Mouse (Mus musculus) erythroid progenitor cell, adult 5-6 weeks (primary cell): ENCODE measurements around the gene Rab3gap1. TPM values are rescaled to one million over a fixed set of nuclear protein-coding genes. Genes with fewer than 3 reads are reported as not detected.

Experiments
- ATAC-seq: replicated peaks from 2 replicates; pipeline ENCODE4 v1.8.0; 2016; ENCODE audit warnings: moderate number of reproducible peaks, mild to moderate bottlenecking, moderate TSS enrichment, inconsistent platforms; ENCODE audit not compliant: poor library complexity, low FRiP score, severe bottlenecking
- total RNA-seq, 2 experiments: library from RNA; stranded (forward) in 1 of 2; stranded (reverse) in 1 of 2; fragments of 150-400 nt in 1 of 2; fragments of 186-747, 209-891 nt in 1 of 2; gene quantifications; 2 replicates each; pipeline versions ENCODE4 v1.2.3 to v1.2.4; 2015 to 2017; ENCODE audit warnings: low replicate concordance in 2 of 2

Rab3gap1 gene
- 7.9 and 20.5 TPM in 2 replicates for total RNA-seq (2015; ENCODE audit: low replicate concordance)
- 17.3 and 19.6 TPM in 2 replicates for total RNA-seq (2017; ENCODE audit: low replicate concordance)

DNA sequence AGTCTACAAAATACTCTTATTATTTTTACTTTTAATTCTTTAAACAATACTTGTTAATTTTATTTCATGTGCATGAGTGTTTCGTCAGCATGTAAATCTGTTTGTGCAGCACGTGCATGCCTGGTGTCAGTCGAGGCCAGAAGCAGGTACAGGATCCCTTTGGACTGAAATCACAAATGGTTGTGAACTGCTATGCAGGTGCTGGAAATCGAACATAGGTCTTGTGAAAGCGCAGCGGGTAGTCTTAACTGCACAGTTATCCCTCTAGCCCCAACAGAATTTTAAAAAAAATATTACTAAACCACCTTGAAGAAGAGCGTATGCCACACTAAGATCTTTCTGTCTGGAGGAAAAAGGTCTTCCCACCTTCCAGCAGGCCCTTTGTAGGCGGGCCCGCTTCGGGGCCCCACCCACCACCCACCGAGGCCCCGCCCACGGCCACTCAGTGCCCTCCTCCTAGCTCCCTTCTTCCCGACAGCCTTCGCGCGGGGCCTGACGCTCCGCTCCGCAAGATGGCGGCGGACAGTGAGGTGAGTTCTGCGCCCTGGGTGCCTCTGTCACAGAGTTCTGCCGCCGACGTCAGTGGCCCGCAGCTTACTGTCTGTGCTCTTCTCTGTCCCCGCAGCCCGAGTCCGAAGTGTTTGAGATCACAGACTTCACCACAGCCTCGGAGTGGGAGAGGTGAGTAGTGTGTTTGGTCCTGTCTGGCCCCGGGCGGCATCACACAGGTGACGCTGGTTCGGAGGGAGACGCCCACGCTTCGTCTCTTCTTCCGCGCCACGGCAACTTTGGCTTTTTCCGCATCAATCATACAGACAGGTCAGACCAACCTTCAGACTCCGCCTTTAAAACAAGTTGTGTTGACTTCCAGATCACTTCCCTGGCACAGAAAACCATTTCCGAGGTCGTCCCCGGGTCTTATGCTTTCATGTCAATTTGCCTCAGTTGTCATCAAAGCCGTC is at the start of gene Rab3gap1:
TSS of gene Rab3gap1 (plus strand) at position 474 of the 962 bp plus-strand sequence.
- peak; percentile 99 for ATAC-seq

DNA sequence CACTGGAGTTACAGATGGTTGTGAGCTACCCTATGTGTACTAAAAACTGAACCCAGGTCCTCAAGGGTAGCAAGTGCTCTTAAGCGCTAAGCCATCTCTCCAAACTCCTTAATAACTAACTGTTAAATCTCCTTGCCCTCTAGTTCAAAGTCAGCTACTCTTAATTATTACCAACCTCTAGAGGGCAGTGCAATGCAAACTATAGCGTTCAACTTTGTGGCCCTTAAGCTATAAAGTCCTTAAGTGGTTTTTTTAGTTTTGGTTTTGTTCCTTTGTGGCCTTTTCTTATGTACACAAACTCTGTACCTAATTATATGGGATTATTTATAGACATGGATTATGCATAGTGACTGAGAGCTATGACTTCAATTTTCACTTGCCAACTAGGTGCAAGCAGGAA is 41.2 kb upstream of the Rab3gap1 start:
- ATAC-seq, result 0 out of 2 replicates have a peak, but pooled peaks have one; percentile 59

DNA sequence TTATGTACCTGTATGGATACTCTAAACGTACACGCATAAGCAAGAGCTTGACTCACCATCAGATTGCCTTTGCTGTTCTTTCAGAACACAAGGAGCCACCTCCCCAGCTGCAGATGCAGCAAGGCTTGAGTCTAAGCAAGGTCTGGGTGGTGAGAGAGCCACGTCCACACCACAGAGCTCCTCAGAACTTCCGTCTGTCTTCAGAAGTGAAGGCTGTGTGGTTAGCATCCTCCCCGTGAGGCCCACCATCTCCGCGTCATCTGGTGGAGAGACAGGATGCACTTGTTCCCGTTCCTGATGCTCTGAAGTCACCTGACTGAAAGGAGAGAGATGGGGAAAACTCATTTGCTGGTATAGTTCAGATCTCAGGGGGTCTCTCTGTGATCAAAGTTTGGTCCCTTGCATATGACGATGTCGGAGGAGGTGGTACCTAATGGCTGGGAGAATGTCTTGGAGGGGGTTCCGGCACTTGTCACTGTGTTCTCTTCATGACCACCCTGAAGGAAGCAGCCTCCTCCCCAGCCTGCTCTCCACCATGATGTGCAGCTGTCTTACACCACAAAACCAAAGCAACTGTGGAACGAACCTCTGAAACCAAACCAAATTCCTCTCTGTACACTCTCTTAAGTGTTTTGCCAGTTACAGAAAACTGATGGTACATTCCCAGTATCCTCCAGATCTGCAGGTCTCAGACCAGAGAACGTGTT is 38.2 kb upstream of the Rab3gap1 start:
- no peak for ATAC-seq

DNA sequence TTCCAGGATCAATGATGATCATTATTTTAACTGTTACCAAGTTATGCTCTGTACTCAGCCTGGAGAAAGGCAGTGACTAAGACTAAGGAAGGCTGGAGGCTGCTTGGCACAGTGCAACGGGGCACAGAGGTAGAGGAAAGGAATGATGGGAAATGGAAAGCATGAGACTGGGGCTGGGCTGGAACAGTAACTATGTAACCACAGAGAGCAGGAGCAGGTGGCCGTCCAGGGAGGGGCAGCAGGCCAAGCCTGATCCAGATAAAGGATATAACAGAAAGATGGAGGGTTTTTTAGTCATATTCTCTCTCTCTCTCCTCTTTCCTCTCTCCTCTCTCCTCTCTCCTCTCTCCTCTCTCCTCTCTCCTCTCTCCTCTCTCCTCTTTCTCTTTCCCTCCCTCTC is 34.9 kb upstream of the Rab3gap1 start:
- no peak for ATAC-seq

DNA sequence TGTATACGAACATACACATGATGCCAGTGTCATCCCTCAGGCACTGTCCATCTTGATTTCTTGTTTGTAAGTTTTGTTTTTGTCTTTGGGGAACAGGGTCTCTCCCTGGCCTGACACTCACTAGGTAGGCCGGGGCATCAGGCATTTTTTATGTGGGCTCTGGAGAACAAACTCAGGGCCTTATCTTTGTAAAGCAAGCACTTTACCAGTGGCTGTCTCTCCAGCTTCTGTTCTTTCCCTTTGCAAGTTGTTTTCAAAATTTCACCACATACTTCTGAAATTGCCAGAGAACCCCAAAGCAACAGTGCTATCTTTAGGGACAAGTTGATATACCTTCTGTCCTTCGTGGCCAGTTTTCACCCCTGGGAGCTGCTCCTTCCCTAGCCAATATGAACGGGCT is 34.4 kb upstream of the Rab3gap1 start:
- ATAC-seq, result no peak

DNA sequence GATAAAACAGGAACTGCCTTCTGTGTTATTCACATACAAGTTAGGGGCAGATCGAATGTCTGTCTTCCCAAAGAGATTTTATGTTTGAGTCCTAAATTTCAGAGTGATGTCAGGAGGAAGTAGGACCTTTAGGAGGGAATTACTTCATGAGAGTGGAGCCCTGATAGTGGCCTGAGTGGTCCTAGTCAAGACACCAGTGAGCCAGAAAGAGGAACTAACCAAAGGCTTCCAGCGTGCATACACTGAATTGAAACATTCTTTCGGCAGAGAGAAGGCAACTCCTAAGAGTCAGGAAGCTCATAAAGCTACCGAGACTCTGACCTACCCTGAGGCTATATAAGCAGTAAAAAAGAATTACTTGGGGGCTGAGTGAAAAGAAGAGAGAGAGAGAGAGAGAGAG is 32.0 kb upstream of the Rab3gap1 start:
- no peak for ATAC-seq

DNA sequence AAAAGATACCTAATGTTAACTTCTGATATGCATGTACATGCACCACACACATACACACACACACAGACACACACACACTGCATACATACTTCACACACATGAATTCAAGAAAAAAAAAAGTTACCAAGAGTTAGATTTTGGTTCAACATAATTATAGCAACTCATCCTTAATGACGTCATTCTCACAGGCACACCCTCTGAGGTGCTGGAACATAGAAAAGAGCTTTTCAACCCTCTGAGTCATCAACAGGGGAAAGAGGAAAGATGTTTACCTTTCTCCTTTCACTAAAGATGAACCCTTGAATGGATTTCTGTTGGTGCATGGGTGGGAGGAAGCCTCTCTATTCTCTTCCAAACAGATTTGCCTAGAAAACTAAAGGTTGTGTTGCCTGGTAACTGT is 30.0 kb upstream of the Rab3gap1 start:
- ATAC-seq, result no peak

DNA sequence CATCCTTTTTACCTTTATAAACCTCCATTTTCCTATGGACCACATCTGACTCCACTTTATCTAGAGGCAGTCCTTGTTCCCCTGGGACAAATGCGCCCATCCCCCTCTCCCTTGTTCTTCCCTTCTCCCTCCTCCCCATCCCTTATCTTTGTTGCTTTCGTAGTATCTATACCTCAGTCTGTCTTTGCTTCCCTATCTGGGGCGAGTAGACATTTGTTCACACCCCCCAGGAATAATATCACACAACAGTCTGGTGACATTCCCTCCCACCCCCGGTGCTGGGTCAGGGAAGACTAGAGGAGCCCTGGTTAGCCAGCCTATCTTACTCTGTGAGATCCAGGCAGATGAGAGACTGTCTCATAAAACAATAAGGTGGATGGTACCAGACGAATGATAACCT is 23.1 kb upstream of the Rab3gap1 start:
- ATAC-seq, result no peak

DNA sequence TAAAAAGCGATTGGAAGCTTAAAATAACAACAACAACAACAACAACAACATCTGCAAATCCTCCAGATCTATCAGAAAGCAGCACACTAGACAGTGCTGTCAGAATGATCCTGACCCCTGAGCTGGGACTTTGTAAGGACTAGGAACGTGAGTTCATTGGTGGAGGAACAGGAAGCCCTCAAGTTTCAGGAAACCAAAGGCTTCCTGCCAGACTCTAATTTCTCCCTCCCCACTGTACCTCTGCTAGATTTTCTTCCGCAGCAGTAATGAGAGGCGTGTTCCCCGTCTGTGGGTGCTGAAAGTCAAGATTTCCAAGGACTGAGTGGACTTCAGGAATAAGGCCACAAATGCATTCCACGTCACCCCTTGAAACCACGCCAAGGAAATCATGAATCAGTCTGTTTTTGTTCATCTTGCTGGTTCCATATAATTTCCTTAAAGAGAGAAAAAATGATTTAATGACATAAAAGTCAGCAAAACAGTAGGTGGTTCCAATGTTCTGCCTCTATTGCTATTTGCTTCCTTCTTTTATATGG is 18.4 kb upstream of the Rab3gap1 start:
- no peak for ATAC-seq

DNA sequence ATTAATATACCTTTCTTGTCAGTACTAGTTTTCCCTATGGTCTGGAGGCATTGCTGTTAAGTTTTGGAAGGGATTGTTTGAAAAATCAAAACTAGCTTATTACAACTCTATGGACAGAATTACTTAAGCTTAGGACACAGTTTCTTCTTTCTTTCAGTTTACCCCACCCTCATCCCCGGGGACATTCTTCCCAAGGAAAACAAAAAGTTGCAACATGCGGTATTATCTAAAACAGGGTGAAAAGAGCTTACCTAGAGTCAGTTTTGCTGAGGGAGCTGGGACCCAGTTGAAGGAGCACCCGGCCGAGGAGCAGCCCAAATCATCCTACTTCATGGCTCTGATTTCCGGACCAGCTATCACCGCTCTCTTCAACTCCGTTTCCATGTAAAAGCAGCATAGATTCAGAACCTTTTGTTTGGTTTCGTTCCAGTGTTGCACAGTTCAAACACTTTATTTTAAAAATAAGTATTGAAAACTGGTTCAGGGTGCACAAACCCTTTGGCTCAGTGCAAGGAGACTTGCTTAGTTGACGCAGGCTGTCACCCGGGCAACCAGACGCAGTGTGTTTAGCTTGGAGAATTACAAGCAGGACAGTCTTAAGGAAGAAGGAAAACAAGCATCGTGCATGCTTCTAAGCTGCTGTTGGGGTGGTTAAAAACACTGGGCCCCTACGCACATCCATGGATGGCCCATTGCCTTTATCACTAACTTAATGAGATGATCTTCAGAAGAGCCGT is 13.9 kb upstream of the Rab3gap1 start, which contains the start of gene Map3k19:
TSS of gene Map3k19 (minus strand) at position 546 of the 737 bp plus-strand sequence.
- no peak for ATAC-seq

DNA sequence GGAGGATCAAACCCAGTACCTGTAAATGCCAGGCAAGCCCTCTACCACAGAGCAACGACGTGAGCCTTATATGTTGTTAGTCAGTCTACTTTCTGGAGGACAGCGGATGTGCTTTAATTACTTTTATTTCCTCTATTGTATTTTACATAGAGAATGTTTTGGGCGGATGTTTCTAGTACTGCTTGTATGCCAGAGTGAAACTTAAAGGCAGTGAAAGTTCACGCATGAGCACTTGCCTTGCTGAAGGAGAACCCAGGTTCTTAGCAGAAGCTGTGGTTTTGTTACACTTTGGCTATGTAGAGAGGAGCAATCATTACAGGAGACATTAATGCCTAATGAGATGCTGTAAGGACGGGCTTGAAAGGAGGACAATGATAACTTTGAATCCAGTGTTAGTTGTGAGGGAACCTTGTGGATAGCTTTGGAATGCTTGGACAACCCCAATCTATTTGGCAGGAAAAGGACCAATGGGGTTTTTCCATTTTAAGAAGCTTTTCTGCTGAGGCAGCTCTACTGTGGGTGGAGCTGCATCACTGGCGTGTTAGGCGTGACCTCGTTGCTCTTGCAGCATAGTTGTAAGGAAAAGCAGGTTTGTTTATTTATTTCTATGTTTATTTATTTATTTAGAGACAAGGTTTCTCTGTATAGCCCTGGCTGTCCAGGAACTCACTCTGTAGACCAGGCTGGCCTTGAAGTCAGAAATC is 9.5 kb upstream of the Rab3gap1 start:
- no peak for ATAC-seq

DNA sequence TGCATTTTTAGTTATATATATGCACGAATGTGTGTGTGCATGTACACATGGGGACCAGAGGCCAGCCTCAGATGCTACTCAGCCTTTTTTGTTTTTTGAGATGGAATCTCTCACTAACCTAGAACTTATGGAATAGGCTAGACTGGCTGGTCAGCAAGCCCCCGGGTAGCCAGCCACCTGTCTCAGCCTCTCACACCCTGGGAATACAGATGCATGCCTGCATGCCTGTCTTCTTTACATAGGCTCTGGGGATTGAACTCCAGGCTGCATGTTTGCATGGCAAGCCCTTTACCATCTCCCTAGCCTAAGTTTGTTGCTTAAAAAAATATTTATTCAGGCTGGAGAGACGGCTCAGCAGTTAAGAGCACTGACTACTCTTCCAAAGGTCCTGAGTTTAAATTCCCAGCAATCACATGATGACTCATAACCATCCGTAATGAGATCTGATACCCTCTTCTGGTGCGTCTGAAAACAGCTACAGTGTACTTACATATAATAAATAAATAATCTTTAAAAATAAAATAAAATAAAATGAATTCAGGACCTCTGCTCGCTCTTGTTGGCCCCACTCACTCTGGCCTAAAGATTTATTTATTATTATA is 8.7 kb upstream of the Rab3gap1 start:
- no peak for ATAC-seq

DNA sequence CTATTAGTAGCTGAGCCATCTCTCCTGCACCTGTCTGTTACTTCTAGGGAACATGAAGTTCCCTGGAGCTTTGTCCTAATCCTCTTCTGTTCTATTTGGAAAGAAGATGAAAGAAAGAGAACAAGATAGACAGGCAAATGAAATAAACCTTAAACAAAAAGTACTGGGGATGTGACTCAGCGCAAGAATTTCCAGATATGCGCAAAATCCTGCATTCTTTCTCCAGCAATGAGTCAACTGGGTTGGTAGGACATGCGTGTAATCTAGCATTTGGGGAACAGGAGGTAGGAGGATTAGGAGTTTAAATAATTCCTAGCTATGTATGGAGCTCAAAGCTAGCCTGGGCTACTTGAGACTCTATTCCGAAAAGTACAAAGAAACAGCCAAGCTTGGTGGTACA is 8.1 kb upstream of the Rab3gap1 start:
- ATAC-seq, result no peak

DNA sequence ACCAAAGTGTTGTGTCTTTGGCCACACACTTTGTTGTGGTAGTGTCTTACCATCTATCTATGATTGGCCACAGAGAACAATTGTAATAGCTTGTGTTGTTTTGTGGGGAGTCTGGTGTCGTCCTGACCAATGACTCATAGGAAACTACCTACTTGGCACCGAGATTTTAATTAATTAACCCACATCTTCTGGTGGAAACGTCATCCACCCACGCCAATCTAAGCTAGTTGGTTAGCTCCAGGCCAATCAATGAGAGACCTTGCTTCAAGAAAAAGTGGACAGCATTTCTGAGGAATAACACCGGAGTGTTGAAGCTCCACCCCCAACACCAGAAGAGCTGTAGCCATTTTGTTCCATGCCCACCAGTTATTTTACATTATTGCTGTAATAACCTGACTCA is 6.7 kb upstream of the Rab3gap1 start:
- ATAC-seq, result no peak

DNA sequence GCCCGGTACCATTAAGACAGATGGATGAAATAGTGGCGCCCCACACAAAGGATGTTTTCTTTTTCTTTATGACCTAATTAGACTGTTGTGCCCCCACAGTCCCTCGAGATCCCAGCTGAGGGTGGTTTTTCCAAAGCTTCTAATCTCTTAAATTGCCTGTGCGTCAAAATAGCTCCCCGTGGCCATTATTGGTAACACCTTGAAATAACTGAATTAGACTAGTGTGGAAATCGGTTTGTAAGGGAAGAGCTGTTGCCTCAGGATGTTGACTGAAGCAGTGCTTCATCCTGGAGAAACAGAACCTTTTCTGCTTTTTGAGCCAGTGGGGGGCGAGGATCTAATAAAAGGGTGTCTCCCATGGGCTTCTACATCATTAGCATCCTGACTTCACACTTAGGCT is 4.8 kb upstream of the Rab3gap1 start:
- no peak for ATAC-seq

DNA sequence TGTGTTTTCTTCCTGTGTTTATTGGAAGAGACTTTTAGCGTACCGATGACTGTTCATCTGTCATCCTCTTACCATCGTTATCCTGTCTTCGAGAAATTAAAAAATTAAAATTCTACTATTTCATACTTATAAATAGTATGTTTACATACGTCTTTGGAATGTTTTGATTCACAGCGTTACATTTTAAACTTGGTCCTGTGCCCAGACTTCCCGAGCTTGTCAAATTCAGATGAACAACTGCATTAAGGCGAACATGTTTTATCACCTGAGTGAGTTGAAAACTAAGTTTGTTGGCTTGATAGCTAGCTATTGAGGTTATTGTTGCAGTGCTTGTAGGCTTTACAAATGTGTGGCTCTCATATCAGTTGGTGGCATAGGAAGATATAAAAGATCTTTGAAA is 703 bp downstream of the Rab3gap1 start:
- no peak for ATAC-seq

DNA sequence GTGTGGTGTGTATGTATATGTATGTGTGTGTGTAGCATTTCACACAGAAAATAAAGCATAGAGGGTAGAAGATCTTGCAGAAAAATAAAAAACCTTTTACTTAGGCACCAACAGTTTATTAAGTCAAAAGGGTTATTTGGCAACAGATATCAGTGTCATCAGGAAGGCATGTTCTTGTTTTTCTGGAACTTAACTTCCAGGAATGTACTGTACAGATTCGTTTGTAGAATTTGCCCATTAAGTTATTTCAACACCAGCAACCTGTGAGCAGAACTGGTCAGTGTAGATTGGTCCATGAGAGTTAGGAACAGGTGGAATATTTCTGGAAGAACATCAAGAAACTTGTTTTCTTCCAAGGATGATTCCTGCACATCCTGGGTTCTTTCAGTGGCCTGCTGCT is 30.8 kb downstream of the Rab3gap1 start:
- ATAC-seq, result no peak

DNA sequence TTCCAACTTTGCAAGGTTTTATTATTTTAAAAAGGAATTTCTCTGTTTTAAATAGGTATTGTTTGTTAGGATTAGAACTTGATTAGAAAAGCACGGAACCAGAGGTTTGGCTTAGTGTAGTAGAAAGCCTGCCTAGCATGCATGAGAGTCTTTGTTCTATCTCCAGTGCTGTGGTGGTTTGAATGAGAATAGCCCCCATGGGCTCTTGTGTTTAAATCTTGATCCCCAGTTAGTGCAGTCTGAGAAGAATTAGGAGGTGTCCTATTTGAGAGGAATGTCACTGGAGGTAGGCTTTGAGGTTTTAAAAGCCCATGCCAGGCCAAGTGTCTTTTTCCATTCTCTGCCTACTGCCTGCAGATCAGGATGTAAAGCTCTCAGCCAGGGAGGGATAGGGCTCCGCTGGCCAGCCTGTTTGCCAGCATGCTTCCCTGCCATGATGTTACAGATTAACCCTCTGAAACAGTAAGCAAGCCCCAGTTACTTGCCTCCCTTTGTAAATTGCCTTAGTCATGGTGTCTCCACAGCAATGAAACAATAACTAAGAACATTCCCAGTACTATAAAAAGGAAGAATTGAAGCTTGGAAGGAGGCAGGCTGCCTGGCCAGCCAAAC is 36.3 kb downstream of the Rab3gap1 start:
- ATAC-seq, result no peak

DNA sequence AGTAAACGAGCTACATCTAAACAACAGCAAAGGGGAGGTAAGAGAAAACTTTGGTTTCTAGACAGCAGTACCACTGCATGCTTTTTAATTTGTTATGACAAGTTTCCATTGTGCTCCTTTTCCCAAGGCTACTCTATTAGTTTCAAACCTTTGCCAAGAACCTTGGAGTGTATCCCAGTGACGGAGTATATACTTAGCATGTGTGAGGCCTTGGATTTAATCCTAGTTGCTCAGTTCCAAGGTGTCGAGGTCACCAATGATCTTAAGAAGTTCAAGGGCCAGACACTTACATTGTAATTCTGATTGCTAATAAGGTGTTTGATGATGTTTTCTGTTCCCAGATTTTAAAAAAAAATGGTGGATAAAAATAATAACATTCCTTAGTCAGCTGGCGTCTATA is 44.5 kb downstream of the Rab3gap1 start:
- no peak for ATAC-seq
